Mouse (Mus musculus): ENCODE measurements around the gene Tango6. TPM values are rescaled to one million over a fixed set of nuclear protein-coding genes. Genes with fewer than 3 reads are reported as not detected.

Gene Tango6
- total RNA-seq, 4 experiments from 2014 or later = 6.3 to 7.3 (median 7.0) TPM

- DNase-seq (ENCODE audit: low spot score in 2 of 2) = peak in 1 of 2 experiments; percentile 72
These were observed 16.7 kb downstream of the Tango6 start for GRCm38 (mm10) chr8:106699588-106699987.

- DNase-seq (ENCODE audit: low spot score in 2 of 2) = no peak
These were observed 17.3 kb downstream of the Tango6 start for GRCm38 (mm10) chr8:106700131-106700530.

DNA sequence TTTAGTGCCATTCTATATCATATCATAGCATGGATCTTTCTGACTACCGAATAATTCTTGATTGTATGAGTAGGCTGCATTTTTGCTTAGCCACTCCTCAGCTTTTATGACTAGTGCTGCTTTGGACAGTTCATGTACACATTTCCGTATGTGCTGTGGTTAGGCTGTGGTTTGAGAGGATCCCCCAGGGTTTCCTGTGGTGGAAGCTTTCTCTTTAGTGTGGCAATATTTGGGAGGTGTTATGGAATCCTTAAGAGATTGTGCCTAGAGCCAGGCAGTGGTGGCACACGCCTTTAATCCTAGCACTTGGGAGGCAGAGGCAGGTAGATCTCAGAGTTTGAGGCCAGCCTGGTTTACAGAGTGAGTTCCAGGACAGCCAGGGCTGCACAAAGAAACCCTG lies 18.5 kb downstream of the Tango6 start:
- DNase-seq (ENCODE audit: low spot score in 2 of 2) = no peak

DNA sequence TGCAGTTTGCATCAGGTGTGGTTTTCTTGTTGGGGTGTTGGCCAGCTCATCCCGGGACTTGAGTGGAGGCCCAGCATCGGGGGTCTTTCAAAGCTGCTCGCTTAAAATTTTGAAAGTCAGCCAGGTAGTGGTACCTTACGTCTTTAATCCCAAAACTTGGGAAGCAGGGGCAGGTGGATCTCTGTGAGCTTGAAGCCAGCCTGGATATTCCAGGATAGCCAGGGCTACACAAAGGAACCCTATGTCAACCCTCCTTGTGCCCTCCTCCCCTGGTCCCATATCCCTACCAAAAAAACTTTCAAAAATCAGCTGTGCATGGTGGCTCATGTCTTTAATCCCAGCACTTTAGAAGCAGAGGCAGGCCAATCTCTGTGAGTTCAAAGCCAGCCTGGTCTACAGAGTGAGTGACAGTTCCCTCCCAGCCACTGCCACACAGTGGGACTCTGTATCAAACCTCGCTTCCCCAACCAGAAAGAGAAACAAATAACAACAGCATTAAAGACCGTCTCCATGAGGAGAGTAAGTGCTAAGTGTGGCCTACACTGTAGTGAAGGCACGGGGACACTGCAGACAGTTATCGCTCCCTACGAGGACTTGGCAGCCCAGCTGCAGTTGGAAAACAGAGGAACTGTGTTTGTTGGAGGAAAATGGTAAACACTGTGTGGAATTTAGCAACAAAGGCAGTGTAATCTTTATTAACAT lies 21.5 kb downstream of the Tango6 start:
- DNase-seq (ENCODE audit: low spot score in 2 of 2) = no peak

DNA sequence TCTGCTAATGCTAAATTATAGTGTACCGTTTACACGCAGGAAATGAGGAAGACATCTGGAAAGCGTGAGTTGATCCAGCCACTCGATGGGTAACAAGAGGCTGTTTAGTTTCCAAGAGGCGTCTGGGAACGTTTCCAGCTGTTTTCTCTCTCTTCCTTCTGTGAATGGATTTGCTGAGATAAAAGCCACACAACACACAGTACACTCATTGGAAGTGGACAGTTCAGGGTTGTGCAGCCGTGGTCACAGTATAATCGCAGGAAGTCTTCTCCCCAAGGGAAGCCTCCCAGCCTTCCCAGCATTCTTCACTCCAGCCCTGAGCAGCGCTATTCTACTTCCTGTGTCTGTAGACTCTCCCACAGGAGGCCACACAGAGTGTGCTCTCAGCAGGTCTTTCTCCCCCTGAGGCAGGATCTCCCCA lies 22.0 kb downstream of the Tango6 start:
- no peak for DNase-seq (ENCODE audit: low spot score in 2 of 2)

GRCm38 (mm10) chr8:106706194-106706593 lies 23.3 kb downstream of the Tango6 start:
- DNase-seq (ENCODE audit: low spot score in 2 of 2) = no peak

DNA sequence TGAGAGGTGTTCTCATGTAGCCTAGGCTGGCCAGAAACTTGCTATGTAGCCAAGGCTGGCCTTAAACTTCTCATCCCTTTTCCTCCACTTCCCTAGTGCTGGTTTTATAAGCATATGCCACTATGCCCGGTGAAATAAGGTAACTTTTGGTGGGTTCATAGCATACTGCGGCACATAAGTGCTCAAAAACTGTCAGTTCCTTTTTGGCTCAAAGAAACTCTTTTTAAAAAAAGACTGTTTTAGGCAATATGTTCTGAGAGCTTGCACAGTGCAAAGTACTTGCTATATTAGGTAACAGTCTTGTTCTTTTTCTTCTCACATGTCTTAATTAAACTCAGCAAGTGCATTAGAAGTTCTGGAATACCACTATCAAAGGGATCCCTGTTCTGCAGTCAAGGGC lies 27.1 kb downstream of the Tango6 start:
- DNase-seq (ENCODE audit: low spot score in 2 of 2) = no peak

- no peak for DNase-seq (ENCODE audit: low spot score in 2 of 2)
These were observed 29.6 kb downstream of the Tango6 start for GRCm38 (mm10) chr8:106712487-106712886.

DNA sequence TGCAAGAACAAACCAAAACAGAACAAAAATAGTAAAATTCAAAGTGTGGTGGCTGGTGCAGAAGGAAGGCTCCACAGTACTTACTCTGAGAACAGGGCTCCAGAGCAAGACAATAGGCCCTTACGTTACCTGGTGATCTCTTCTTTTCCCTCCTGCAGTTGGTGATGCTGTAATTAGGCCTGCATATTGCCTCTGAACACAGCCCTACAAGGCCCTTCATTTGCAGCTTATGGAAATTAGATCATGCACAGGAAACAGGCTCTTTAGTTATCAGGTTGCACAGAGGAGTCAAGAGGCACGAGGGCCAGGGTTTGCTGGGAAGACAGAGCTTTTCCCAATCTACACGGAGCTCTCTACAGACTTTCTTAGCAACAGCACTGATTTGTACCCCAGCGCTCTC lies 31.4 kb downstream of the Tango6 start:
- DNase-seq (ENCODE audit: low spot score in 2 of 2) = no peak

GRCm38 (mm10) chr8:106718091-106718500 lies 35.2 kb downstream of the Tango6 start:
- peak; percentile 50 to 54 for DNase-seq (ENCODE audit: low spot score in 2 of 2)

- DNase-seq (ENCODE audit: low spot score in 2 of 2) = no peak
These were observed 38.1 kb downstream of the Tango6 start for GRCm38 (mm10) chr8:106720921-106721320.

DNA sequence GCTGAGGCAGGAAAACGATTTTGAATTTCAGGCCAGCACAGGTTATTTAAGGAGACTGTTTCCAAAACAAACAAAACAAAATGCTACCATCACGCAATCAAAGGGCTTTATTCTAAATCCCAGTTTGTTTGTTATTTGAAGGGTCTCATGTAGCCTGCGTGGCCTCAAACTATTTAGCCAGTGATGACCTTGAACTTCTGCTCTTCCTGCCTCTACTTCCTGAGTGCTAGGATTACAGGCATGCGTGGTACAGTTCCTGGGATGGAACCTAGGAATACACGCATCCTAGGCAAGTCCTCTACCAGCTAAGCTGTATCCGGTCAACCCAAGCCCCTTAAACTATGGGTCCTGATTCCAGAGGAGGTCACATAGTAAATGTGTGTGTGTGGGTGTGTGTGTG lies 39.6 kb downstream of the Tango6 start:
- DNase-seq (ENCODE audit: low spot score in 2 of 2) = no peak

DNA sequence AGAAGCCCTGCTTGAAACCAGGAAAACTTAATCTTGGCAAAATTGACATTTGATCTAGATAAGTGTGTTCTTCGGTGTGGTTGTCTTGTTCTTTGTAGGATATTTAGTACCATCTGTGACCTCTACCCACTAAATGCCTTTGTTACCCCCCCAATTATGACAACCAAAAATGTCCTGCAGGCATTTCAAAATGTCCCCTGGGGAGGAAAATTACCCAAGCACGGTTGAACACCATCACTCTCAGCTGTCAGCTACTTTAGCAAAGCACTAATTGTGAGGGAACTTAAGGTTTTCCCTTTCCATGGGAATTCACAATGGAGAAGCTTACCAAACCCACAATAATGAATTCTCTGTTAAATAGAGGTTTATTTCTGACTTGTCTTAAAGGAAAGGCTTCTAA lies 41.1 kb downstream of the Tango6 start:
- DNase-seq (ENCODE audit: low spot score in 2 of 2) = no peak

DNA sequence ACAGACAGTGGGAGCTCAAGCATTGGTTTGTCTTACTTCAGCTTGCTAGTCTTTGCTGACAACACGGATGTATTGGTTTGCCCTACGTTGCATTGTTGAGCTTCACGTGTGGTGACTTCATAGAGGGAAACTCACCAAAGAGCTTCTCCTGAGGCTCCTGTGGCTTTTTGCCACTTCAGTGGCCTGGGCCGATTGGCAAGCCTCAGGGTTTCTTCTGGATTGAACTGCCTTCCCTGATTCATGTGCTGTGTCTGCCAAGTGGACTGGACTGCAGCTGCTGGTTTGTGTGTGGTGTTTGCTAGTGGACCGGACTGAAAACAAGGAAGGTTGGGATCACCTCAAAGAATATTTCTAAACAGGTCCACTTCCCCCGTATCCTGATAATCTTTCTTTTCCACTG lies 43.7 kb downstream of the Tango6 start:
- DNase-seq (ENCODE audit: low spot score in 2 of 2) = no peak

- peak in 1 of 2 experiments; percentile 26 for DNase-seq (ENCODE audit: low spot score in 2 of 2)
These were observed 44.5 kb downstream of the Tango6 start for GRCm38 (mm10) chr8:106727241-106727835.

- no peak for DNase-seq (ENCODE audit: low spot score in 2 of 2)
These were observed 45.0 kb downstream of the Tango6 start for GRCm38 (mm10) chr8:106727889-106728288.

GRCm38 (mm10) chr8:106732921-106733320 lies 50.1 kb downstream of the Tango6 start:
- DNase-seq (ENCODE audit: low spot score in 2 of 2) = no peak

GRCm38 (mm10) chr8:106733703-106734102 lies 50.8 kb downstream of the Tango6 start:
- no peak for DNase-seq (ENCODE audit: low spot score in 2 of 2)

DNA sequence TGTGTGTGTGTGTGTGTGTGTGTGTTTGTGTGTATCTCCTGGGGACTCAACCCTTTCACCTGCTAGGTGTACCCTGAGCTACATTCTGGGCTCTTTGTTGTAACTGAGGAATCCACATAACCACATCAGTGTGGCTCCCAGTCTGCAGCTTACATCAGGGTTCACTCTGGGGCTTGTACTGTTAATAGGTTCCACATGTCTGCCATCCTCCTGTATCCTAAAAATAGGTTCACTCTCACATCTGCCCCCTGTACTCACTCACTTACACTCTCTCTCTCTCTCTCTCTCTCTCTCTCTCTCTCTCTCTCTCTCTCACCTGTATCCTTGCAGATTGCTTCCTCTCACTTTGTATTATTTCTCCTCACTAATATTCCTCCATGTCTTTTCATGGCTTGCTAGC lies 51.4 kb downstream of the Tango6 start:
- no peak for DNase-seq (ENCODE audit: low spot score in 2 of 2)

DNA sequence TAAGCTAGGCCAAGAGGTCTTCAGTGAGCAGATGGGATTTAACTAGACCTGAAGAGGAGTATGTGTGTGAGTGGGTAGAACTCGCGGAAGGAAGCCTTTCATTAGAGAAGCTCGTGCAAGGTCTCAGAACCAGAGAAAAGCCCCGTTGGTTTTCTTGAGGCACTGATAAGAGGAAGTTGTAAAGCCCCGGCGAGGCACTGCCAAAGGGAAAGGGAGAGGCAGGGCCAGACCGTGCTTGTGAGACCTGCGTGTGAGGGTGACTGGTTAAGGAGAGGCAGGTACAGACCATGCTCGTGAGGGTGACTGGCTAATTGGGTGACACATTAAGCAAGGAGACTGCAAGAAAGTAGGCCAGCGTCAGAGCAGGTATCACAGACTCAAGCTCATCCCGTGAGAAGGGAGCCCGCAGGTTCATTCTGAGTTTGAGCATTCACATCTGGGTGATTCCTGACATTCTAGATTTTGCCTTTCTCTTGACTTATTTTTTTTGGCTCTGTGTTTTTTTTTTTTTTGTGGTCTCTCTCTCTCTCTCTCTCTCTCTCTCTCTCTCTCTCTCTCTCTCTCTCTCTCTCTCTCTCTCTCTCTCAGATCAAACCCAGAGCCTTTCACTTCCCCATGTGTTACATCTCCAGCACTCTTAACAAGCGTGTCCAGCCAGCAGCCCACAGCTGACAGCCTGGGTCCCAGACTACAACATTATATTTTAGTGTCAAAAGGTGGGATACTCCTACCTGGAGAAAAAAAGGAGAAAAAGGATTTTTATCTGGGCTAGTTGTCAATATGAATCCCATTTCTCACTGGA lies 54.2 kb downstream of the Tango6 start:
- no peak for DNase-seq (ENCODE audit: low spot score in 2 of 2)

- no peak for DNase-seq (ENCODE audit: low spot score in 2 of 2)
These were observed 55.0 kb downstream of the Tango6 start for GRCm38 (mm10) chr8:106737846-106738245.

DNA sequence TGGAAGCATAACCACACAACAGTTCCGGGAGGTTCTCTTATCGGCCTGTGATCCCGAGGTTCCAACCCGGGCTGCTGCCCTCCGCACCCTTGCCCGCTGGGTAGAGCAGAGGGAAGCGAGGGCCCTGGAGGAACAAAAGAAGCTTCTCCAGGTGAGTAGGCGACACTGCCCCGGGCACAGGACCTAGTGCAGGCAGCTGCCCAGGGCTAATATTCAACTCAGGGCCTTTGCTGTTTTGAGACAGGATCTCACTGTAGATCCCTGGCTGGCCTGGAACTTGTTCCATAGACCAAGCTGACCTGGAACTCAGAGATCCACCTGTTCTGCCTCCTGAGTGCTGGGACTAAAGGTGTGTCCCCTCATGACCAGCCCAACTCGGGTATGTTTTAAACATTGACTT lies 59.5 kb downstream of the Tango6 start:
- DNase-seq (ENCODE audit: low spot score in 2 of 2) = no peak
